Mouse (Mus musculus) splenic B cell, adult 2 months (primary cell): ENCODE measurements around the gene Crym.

ENCODE experiments used
- DNase-seq: peaks from one replicate; pipeline ENCODE4 v3.0.0-alpha.2; 2011; ENCODE audit warnings: low read depth, low spot score
- H3K27me3 ChIP-seq: 2 replicates; pipeline ENCODE4 v1.6.1; 2012; ENCODE audit warnings: mild to moderate bottlenecking, low read length, moderate library complexity, mixed read lengths; ENCODE audit not compliant: control insufficient read depth, poor library complexity, insufficient read depth, severe bottlenecking
- H3K36me3 ChIP-seq: 2 replicates; pipeline ENCODE4 v1.6.1; 2012; ENCODE audit warnings: mild to moderate bottlenecking, low read length, moderate library complexity, mixed read lengths; ENCODE audit not compliant: control insufficient read depth, poor library complexity, insufficient read depth, severe bottlenecking

Crym gene

DNA sequence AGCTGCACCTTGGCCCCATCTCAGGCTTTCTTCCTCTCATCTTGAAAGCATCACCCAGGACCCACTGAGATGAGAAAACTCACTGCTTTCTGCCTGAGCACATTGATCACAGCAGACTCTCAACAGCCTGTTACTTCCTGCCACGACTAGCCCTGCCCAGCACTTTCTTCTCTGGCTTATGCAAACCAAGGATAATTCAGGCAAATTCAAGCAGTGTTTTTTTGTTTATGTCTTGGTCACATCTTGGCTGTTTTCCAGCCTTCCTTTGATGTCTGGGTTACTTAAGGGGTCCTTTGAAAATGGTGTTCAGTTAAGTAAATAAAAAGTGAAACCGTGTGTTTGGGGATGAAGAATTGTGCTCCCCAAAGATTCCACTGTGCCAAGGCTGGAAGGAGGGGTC lies 23.0 kb downstream of the Crym start:
- no peaks in the 10 kb centered on the region for H3K27me3 ChIP-seq
- DNase-seq: no peak
- H3K36me3 ChIP-seq: no peaks in the 10 kb centered on the region

DNA sequence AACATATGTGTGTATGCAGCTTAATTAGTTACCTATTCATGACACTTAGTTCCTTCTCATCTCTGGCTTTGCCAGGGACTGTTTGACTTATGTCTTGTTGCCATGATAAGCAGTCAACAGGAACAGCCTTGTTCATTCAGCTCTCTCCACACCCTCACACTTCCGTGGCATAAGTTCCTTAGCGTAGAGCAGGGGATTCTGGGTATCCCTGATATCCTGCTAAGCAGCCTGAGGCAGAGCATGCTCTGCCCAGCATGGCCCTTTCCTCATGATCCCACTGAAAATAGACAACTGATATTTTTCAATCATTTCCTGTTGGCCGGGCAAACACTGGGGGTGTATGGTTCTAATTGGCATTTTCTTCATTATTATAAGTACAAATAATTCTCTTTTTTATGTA lies 24.3 kb downstream of the Crym start:
- no peak for DNase-seq
- Histone ChIP-seq H3K27me3 (no peaks in the 10 kb centered on the region), H3K36me3 (no peaks in the 10 kb centered on the region)

DNA sequence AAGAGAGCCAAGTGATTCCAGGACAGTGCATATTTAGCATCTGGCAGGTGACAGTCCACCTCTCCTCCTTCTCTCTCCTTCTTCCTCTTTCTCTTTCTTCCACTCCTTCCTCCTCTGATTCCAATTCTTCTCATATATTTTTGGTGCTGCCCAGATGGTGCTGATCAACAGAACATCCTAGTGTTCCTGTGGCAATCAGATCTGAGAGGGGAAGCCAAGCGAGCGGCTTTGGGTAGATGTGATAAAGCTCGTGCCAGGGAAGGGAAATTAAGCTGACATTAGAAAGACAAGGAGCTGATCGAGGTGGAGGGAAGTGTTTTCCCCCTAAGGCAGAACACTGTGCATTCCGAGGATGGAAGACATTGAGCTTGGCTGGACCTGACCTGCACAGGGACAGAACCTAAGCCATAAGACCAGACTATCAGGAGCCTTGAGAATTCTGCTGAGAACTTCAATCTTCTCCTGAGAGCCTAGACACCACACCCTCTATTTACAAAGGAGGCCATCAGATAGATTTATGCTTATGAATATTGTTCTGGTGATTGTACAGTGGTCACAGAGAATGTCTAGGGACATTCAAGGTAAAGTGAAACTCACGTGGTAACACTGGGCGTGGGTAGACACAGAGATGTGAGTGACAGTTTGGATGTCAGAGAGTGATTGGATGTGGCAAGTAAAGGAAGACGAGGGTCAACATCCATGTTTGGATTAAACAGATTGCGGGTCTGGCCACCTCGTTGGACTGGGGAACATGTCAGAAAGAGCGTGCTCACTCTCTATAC lies 27.0 kb downstream of the Crym start:
- no peak for DNase-seq
- Histone ChIP-seq H3K27me3 (no peaks in the 10 kb centered on the region), H3K36me3 (no peaks in the 10 kb centered on the region)

DNA sequence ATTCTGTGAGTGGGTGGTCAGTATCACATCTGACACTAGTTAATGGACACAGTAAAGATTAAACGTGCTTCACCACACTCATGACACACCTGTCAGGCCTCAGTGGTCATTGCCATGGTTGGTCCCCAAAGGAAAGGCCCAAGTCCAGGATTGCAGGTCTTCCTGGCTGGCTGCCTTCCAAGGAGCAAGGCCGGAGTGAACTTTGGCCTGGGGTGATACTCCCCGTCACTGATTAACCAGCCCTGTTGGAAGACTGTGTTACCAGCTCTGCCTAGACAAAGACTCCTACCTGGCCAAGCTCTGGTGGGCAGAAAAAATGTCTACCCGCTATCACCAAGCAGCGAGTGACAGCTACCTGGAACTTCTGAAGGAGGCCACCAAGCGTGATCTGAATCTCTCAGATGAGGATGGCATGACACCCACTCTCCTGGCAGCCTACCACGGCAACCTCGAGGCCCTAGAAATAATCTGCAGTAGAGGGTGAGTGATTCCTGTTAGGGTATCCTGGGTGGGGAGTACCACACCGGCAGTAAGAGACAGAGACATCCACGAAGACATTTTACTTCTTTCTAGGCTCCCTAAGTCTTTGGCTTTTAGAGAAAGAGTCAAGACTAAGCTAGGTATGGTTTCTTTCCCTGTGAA lies 28.2 kb downstream of the Crym start, which contains the start of gene Anks4b:
Anks4b (plus strand) TSS at position 256 of the 642 bp plus-strand sequence.
- no peak for DNase-seq
- no peaks in the 10 kb centered on the region for H3K27me3 ChIP-seq
- no peaks in the 10 kb centered on the region for H3K36me3 ChIP-seq

DNA sequence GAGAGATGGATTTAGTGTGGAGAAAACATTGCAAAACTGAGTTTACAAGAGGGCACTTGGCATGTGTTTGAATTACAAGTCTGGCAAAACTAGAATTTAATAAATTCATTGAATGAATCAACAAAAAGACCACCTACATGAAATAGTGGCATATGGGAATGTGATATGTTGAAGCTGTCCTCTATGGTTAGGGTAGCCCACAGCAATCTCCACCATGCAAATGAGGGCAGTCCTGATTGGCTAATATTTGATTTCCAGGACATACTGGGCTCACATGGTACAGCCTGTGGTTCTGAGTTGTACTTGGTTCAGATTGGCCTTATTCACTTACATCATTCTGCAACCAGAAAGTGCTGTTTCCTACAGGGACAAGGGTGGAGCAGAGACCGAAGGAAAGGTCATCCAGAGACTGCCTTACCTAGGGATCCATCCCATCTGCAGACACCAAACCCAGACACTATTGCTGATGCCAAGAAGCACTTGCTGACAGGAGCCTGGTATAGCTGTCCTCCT lies 29.7 kb downstream of the Crym start:
- H3K36me3 ChIP-seq: no peaks in the 10 kb centered on the region
- H3K27me3 ChIP-seq: no peaks in the 10 kb centered on the region
- DNase-seq: no peak

DNA sequence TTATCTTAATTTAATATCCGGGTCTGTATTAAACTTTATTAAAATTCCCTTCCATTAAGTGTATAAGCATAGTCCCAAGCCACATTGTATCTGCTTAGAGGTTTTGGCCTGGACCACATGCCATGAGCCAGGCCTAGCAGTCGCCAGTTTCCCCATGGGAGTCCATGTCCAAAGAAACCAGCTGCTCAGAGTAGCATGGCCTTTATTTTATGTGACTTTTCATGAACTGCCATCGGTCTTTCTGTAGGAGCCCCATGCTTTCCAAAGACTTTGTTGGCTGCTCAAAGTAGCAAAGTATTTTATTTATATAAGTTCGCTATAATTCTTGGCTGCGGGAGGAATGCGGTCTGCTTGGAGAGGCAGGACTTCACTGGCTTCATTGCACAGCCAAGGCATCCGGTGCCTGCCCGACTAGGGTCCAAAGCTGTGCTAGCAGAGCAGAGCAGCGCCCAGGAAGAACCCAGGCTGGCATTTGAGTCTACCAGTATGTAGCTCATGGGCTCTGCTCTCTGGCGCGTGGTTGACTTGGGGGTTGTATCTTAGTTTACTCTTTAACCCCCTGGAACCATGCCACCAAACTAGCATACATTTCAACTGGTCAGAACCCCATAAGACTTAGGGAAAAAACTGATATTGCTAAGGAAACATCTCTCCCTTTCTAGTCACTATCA lies 38.2 kb downstream of the Crym start:
- DNase-seq: no peak

DNA sequence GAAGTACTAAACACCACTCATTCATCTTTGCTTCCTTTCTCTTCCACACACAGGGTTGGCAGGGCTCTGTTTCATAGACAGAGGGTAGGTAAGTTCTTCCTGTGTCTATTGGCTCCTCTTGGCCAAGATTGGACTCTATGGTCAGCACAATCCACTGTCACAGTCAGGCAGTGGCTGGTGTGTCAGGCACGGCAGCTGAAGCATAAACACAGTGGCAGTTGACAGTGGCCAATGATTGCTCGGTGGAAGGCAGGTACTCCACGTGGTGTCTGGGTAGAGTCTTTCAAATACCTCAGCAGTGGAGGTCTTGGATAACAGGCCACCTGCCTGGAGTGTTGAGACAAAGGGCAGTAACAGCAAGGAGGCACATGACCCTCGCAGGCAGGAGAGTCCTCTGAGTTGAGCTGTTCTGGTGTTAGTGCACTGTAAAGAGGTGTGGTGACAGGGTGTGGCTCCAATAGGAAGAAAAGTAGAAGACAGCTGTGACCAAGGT lies 43.7 kb downstream of the Crym start:
- DNase-seq: no peak
- Histone ChIP-seq H3K27me3 (no peaks in the 10 kb centered on the region), H3K36me3 (no peaks in the 10 kb centered on the region)

More for the DNA sequence above, 38.2 kb downstream of the Crym start:
- Histone ChIP-seq H3K27me3 (no peaks in the 10 kb centered on the region), H3K36me3 (no peaks in the 10 kb centered on the region)

DNA sequence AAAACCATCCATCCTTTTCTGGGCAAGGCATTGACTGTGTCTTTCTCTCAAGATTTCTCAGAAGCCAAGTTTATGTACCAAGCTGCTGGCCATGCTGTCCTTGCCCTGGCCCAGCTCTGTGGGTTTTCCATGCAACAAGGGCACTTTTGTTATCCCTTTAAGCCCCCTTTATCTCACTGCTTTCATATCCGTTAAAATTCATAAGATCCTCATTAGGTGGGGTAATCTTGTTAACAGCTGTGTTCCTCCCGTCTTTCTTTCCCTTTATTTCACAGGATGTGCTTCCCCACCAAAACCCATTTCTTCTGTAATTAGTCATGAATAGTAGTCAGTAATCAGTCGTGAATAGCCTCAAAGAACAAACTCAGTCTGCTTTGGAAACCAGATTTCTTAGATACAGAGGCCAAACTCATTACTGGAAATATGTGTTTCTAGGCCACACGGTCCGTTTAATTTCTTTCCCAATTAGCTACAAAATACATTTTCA lies 44.3 kb downstream of the Crym start:
- H3K27me3 ChIP-seq: no peaks in the 10 kb centered on the region
- no peaks in the 10 kb centered on the region for H3K36me3 ChIP-seq
- no peak for DNase-seq

DNA sequence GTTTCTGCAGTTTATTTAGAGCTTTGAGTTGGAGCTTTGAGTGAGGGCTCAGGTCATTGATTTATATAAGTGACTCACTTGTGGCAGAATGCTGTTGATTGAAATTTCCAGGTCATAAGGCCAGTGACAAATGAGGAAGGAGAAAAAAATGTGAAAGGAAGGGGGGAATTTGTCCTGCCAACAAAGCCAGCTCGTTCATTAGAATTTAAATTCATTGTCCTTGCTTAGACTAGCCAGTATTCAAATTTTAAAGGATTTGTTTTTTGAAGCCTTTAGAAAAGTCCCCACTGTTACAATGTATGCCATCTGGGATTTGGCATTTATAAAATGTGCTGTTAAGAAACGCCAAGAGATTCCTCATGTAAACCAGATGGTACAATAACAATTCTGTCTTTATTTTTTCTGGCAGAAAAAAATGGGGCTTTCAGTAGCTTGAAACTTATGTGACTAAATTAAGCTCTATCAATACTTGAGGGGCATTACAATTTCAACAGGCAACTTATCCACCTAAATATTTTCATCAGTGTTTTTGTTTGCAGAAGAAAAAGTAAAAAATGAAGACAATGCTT lies 45.0 kb downstream of the Crym start:
- no peaks in the 10 kb centered on the region for H3K27me3 ChIP-seq
- H3K36me3 ChIP-seq: no peaks in the 10 kb centered on the region
- no peak for DNase-seq

DNA sequence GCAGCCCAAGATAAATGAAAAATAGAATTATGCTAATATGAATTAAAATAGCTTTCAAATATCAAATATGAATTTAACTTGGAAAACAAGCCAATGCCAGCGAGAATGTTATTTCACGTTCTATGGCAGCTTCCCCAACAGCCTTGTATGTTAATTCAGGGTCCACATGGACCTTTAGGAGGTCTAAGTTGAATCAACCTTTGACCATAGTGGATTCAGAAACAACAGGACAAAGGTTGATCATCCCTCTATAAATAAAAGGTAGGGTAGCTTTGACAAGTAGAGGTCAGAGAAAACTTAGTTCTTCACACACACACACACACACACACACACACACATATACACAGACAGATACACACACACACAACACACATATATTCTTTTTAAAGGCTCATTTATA lies 51.0 kb downstream of the Crym start:
- H3K27me3 ChIP-seq: no peaks in the 10 kb centered on the region
- no peak for DNase-seq
- H3K36me3 ChIP-seq: no peaks in the 10 kb centered on the region

DNA sequence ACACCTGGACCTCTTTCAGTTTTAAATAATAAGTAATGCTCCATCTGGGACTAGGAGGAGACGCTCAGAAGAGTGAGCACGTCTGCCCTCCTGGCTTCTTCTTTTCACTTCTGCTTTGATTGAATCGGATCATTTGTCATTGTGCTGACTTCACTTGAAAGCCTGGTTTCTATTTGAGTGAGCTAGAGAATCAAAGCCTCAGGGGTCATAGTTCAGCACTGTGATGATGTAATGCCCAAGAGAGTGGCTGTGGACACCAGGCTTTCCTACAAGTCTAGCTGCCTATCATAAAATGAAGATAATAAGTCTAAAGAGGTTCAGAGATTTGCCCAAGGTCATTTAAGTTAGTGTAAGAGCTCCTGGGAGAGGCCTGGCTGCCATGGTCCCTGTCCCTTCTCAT lies 51.7 kb downstream of the Crym start:
- Histone ChIP-seq H3K27me3 (no peaks in the 10 kb centered on the region), H3K36me3 (no peaks in the 10 kb centered on the region)
- DNase-seq: no peak

DNA sequence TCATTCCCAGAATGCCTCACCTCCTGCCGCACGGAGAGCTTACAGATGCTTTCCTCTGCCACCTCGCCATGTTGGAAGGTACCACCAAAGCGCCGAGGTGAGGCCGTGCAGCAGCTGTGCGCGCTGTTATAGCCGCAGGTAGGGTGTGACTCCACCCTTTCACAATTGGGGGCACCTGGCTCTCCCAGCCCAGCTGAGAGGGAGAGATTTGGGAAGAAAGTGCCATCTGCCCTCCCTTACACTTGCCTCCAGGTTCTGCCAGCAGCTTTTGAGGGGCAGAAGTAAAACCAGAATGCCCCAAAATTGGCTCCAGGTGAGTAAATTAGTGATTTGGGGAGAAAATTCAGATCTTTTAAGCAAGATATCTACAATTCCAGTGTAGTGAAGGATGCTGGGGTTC lies 56.7 kb downstream of the Crym start, which contains the start of gene Zp2:
Zp2 (minus strand) TSS at position 101 of the 400 bp plus-strand sequence.
- no peaks in the 10 kb centered on the region for H3K27me3 ChIP-seq
- no peak for DNase-seq

DNA sequence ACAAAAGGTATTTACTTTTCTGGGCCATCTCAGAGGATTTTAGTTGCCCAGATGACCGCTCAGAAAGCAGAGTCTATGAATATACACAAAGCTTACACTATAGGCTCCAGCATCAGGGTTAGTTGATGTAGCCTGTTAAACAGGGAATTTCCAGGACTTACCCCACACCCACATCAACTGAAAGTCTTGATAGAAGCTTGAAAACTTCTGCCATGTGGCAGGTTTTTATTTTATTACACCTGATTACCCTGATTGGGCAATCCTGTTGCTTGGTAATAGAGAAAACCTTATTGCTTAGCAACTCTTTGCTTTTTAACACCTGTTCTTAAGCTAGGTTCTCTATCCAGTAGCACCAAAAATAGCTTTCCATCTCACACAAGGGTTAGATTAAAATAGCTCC lies 59.2 kb downstream of the Crym start:
- Histone ChIP-seq H3K36me3 (no peaks in the 10 kb centered on the region), H3K27me3 (no peaks in the 10 kb centered on the region)
- DNase-seq: no peak

More for the DNA sequence above, 56.7 kb downstream of the Crym start, which contains the start of gene Zp2:
- H3K36me3 ChIP-seq: no peaks in the 10 kb centered on the region
